Mouse (Mus musculus) CH12.LX (cell line): Measurements from ENCODE around the gene Pofut2.

Source experiments
- CHD1 ChIP-seq: IDR thresholded peaks from 2 replicates; pipeline ENCODE4 v1.6.1; 2012; ENCODE audit warnings: low read depth, low read length, improper control_type of control experiment, inconsistent platforms
- CTCF ChIP-seq, 2 experiments: IDR thresholded peaks in 1 of 2; conservative IDR thresholded peaks in 1 of 2; 2 replicates each; pipeline ENCODE4 v1.5.1; 2011 to 2012; ENCODE audit warnings: low read depth in 2 of 2, low read length in 2 of 2, improper control_type of control experiment in 1 of 2, inconsistent platforms in 1 of 2, mild to moderate bottlenecking in 1 of 2, moderate library complexity in 1 of 2
- EP300 ChIP-seq: IDR thresholded peaks from 2 replicates; pipeline ENCODE4 v1.6.1; 2011; ENCODE audit warnings: low read length, improper control_type of control experiment
- ETS1 ChIP-seq: conservative IDR thresholded peaks from 2 replicates; pipeline ENCODE4 v1.6.1; 2012; ENCODE audit warnings: low read depth, mild to moderate bottlenecking, inconsistent platforms, low read length, improper control_type of control experiment, moderate library complexity
- GABPA ChIP-seq: IDR thresholded peaks from 2 replicates; pipeline ENCODE4 v1.6.1; 2012; ENCODE audit warnings: low read depth, low read length, improper control_type of control experiment, inconsistent platforms; ENCODE audit not compliant: insufficient replicate concordance
- HCFC1 ChIP-seq: IDR thresholded peaks from 2 replicates; pipeline ENCODE4 v1.6.1; 2012; ENCODE audit warnings: low read depth, mild to moderate bottlenecking, inconsistent platforms, low read length, improper control_type of control experiment
- JUND ChIP-seq: conservative IDR thresholded peaks from 2 replicates; pipeline ENCODE4 v1.6.1; 2011; ENCODE audit warnings: low read depth, low read length, improper control_type of control experiment
- MAFK ChIP-seq: IDR thresholded peaks from 2 replicates; pipeline ENCODE4 v1.6.1; 2011; ENCODE audit warnings: low read length, improper control_type of control experiment; ENCODE audit not compliant: insufficient replicate concordance
- MAX ChIP-seq: IDR thresholded peaks from 2 replicates; pipeline ENCODE4 v1.6.1; 2011; ENCODE audit warnings: low read length, improper control_type of control experiment
- NRF1 ChIP-seq: IDR thresholded peaks from 2 replicates; pipeline ENCODE4 v1.6.1; 2014; ENCODE audit warnings: low read depth, mild to moderate bottlenecking, inconsistent platforms, low read length, improper control_type of control experiment, moderate library complexity
- POLR2A ChIP-seq: IDR thresholded peaks from 2 replicates; pipeline ENCODE4 v1.6.1; 2011; ENCODE audit warnings: low read depth, mild to moderate bottlenecking, improper control_type of control experiment, low read length
- SIN3A ChIP-seq: IDR thresholded peaks from 2 replicates; pipeline ENCODE4 v1.6.1; 2012; ENCODE audit warnings: low read length, improper control_type of control experiment, inconsistent platforms
- ZC3H11A ChIP-seq: IDR thresholded peaks from 2 replicates; pipeline ENCODE4 v1.6.1; 2012; ENCODE audit warnings: low read depth, mild to moderate bottlenecking, inconsistent platforms, low read length, improper control_type of control experiment
- ZKSCAN1 ChIP-seq: IDR thresholded peaks from 2 replicates; pipeline ENCODE4 v1.6.1; 2012; ENCODE audit warnings: low read depth, inconsistent platforms, low read length, improper control_type of control experiment, borderline replicate concordance

GRCm38 (mm10) chr10:77210666-77211065 is 48.4 kb upstream of the Pofut2 start:
- no peak for TF ChIP-seq ETS1
- no peak for TF ChIP-seq EP300
- no peak for TF ChIP-seq ZC3H11A
- TF ChIP-seq CTCF (conservative IDR thresholded peaks at IDR 0.05 in 1 of 2, IDR thresholded peaks at IDR 0.05 in 1 of 2; ENCODE audit: low read depth in 2 of 2, low read length in 2 of 2) = no peak
- TF ChIP-seq POLR2A = no peak
- TF ChIP-seq CHD1 = no peak
- TF ChIP-seq NRF1 = no peak
- TF ChIP-seq MAFK = no peak
- no peak for TF ChIP-seq ZKSCAN1
- no peak for TF ChIP-seq HCFC1
- no peak for TF ChIP-seq SIN3A
- no peak for TF ChIP-seq MAX
- TF ChIP-seq JUND = no peak
- no peak for TF ChIP-seq GABPA
